Mouse (Mus musculus): ENCODE measurements around the gene Slc17a1.

Gene Slc17a1

DNA sequence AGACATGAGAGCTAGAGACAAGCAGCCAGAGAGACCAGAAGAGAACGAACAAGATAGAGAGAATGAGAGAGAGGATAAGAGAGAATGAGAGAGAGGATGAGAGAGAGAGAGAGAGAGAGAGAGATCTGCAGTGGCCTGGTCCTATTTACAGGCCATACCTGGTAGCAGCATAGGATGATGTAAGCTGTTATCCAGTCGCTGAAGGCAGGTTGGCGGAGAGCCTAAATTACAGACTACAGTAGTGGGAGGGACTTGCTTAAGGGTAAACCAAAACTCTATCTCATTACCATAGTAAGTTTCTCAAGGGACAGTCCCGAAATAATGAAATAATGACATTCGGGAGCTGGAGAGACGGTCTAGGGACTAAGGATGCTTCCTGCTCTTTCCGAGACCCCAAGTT, at the start of gene Slc17a1:
Gene Slc17a1 (plus strand): TSS at position 346 of the 400 bp plus-strand sequence.
- no peak for DNase-seq

DNA sequence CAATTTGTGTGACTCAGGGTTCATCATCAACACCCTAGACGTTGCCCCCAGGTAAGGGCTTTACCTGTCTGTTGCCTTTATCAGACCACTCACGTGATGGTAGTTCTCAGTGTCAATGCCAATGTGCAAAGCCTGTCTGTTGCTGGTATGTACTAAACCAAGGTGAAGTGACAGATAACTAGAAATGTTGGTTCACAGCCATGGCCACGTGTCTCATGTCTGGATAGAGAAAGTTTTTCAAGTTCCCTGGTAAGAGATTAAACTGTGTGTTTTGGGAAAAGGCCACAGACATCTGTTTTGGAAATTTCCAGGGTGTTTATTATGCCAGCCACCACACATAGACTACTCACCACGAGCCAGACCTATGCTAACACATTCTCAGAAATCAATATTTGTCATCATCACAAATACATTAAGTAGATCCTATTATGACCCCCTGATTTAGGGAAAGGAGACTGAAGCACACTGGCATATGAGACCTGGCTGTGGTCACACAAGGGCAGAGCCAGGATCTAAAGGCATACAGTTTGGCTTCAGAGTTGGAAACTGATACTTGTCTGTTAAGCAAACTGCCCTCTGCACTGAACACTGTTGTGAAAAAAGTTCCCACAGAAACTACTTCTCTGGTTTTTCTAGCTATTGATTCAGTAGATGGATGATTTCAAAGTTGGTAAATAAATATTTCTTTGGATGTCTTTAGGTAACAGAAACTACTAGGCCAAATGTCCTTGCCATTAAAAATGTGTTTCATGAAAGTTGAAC, 47.2 kb upstream of the Slc17a1 start:
- no peak for DNase-seq

DNA sequence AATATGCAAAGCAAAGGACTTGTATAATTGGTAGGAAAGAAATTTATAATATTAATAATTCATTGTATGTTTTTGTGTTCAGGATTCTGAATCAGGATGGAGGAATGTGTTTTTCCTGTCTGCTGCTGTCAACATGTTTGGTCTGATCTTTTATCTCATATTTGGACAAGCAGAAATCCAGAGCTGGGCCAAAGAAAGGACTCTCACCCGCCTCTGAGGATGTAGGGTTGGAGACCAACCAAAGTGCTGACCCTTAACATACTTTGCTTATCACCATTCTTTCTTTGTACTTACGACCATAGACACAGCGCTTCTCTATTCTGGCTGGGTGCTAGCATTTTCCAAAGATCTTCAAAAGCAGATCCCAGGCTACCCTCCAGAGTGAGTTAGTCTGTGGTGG, 45.3 kb upstream of the Slc17a1 start:
- DNase-seq, result no peak

DNA sequence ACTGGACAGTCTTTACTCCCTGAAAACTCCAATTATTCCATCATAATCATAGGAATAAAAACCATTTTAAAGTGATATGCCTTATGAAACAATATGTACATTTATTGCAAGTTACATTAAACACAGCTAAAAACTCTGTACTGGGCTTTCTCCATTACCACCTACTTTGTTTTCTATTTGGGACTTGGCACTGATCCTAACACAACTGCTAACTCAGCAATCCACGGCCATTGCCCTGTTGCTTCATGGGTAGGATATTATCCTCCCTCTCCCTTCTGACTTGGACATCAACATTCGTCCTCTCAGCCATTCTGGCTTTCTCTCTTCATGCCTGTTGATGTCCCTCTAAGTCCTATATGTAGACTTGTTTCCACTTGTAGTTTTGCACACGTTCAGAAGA, 40.9 kb upstream of the Slc17a1 start:
- no peak for DNase-seq

DNA sequence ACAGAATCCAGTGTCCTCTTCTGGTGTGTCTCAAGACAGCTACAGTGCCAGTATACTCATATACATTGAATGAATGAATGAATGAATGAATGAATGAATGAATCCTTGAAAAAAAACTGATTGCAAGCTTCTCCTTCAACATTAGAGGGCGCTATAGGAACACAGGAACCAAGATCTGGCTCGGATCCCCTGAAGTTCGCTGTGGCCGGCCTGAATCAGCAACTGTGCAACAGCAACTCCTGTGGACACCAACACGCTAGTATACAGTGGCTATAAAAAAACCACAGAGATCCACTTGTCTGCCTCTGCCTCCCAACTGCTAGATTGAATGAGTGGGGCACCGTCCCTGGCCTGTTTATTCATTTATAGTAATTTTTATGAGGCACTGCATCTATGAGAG, 34.5 kb upstream of the Slc17a1 start:
- no peak for DNase-seq

DNA sequence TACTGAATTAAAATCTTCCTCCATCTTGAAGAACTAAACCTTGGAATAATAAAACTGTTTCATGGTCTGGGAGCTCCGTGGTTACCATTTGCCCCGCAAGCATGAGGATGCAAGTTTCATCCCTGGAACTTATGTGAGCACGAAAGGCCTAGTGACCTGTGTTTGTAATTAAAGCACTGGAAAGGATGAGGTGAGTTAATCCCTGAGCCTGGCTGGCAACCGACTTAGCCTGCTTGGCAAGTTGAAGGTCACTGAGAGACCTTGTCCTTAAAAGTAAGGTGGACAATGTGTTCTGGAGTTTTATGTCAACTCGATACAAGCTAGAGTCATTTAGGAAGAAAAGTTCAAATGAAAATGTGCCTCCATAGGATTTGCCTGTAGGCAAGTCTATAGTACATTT, 32.7 kb upstream of the Slc17a1 start:
- DNase-seq, result no peak

DNA sequence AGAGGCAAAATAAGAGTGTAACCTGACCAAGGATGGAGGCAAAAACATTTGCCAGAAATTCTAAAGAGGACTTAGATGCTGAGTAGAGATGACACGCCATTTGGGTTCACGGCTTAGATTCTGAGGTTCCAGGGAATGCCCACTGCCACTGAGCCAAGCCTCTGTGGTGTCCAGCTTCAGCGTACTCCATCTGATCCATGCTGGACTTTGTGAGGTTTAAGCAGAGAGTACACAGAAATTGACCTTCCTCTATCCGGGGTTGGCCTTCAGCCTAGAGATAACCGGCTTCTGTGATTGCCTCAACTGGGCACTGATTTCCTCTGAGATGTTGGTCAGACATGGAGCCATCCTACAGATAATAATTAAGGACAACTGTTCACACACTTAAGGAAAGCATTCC, 30.9 kb upstream of the Slc17a1 start:
- no peak for DNase-seq

DNA sequence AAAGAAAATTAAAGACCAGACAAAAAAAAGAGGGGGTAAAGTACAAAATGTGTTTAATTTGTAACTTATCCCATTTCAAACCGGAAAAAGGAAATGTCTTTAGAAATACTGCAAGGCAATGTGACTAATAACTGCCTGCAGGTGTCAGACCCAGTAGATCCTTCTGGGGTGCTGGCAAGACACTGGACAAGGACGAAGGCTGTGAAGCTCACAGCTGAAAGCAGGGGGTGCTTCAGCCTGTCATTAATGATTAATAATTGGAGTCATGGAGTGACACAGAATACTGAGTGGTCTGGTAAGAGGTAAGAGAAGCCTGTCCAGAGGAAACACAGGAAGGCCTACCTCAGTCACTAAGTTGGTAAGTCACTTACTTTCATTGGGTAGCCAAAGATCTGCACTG, 28.2 kb upstream of the Slc17a1 start, which contains the start of gene Slc17a3:
Gene Slc17a3 (plus strand): TSS at position 127 of the 400 bp plus-strand sequence.
- DNase-seq, result no peak

DNA sequence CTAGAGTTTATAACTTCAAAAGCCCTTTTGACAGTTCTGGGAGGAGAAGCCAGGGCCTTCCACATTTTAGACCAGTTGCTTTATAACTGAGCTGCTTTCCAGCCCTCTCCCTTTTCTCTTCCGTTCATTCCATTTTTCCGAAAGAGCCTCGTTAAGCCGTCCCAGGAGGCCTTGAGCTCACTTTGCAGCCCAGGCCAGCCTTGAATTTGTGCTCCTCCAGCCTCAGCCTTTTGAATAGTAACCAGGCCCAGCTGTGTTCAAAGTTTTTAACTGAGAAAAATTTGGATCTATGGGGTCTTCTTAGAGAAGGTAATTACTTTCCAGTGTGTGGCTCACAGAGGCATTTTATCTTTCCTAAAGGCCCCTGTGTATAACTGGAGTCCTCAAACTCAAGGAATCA, 21.7 kb upstream of the Slc17a1 start:
- no peak for DNase-seq

DNA sequence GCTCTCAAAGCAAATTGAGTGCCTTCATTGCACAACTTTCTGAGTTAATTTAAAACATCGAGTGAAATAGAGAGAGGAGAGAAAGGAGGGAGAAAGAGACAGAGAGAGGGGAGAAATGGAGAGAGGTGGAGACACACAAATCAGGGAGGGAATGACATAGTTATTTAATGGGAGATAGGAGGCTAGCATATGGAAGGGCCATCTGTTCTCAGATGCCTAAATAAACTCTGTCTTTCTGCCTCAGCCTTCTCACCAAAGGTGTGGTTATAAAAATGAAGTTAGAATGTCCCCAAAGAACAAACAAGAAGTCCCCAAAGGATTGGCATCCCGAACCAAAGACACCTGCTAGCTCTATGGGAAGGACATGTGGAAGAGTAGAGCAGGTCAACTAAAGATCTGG, 18.3 kb upstream of the Slc17a1 start:
- no peak for DNase-seq

DNA sequence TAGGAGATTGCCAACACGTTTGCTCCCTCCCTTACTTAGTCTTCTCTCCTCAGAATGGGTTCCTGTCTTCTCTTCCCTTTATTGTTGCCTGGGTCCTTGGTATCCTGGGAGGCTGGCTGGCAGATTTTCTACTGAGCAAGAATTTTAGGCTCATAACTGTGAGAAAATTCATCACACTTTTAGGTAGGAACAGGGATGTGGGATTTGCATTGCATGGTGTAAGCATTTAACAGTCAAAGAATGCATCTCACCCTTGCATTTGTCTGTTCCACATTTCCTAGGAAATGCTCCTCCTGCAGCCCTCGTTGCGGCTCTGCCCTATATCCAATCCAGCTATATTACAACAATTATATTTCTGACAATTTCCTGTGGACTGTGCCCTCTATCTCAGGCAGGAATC, 11.1 kb upstream of the Slc17a1 start:
- no peak for DNase-seq

DNA sequence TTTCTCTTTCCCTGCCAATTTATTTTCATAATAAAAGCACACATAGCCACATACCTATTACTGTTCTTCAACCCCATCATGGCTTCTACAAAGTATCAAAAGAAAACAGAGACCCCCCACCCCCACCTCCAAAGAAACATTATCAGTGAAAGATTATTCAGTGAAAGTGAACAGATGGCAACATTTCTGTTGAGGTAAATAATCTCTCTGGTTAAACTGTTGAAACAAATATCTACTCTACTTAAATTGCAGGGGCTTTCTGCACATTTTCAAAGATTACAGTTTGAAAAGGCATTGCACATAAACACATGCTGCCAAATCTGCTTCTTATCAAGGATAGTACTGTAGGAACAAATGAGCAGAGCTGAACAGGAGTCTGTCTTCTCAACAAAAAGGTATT, 5.7 kb upstream of the Slc17a1 start:
- DNase-seq, result no peak

DNA sequence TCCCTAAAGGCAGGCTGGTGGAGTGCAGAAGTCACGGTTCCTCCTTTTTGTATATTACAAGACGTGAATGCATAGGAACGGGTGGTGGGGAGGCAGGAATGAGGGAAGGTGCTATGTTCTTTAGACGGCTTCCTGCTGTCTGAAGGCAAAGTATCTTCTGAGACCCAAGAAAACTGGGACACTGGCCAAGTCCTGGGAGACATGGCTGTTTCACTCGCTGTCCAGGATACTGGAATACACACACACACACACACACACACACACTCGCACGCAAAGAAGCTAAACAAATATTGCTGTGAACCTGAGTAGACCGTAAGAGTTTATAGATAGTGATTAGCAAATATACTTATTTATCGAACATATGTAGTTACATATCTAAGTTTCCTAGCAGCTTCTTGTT, 2.8 kb upstream of the Slc17a1 start:
- no peak for DNase-seq

DNA sequence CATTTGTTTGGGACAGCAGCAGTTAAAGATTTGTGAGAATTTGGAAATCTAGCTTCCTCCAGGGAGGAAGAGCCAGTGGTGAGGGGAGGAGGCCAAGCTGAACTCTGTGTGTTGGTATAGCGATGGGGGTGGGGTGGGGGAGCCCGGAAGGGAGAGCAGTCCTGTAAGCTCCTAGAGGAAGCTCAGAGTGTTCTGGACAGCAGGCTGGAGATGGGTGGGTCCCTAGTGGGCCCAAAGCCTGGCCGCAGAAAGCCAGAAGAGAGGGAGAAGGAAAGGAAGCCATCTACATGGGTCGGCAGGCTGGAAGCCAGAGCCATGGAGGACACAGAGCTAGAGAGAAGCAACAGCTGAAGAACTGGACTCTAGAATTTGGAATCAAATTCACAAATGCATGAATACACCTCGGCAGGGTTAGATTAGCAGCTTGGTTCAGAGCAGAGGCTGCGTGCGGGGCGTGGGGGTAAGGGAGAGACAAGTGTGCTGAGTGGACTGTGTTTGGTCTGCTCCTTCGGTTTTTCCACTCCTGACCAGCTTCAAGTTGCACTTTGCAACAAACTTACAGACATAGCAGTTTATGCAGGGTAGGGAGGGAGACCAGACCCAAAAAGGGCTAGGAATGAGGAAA, 1.4 kb upstream of the Slc17a1 start:
- no peak for DNase-seq

DNA sequence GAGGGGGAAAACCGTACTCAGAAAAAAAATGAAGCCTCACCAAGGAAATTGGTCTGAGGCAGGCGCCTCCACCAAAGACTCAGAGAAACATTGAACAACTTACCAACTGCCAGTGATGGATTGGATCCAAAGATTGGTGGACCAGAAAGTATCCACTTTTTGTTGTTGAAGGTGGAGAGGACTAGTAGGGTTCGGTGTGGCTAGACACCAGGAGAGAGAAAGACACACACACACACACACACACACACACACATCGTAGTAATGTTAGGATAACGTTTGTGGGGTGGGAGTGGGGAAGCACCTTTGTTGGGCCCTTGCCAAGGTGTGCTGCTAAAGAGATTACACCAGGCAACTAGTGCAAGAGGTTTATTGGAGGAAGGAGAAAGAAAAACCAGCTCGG, 550 bp upstream of the Slc17a1 start:
- DNase-seq, result no peak

DNA sequence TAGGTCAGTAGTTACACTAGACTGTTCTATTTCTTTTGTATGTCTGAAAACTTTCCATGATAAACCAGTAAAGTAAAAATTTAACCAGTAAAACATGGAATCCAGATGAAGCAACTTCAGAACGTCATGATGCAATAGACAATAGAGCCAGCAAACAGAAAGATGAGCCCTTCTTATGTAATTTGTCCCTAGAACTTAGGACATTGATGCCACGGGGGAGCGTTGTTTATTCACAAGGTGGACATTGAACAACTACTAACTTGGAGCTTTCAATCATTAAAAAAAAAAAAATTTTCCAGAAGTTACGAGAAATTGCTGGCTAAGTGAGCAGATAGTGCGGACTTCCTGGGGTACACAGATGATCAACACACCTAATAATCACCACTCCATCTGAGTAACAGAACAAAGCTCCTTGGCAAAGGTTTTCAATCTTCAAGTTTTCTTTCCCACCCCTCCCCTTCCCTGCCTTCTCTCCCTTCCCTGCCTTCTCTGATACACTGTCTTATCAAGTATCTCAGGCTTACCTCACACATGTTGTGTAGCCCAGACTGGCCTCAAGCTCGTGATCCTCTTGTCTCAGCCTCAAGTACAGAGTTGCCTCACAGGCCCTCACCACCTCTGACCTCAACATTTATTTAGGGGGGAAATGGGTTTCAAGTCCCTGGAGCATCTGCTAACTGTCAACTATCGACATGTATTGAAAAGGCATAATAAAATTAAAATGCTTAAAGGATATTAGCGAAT, 1.4 kb downstream of the Slc17a1 start:
- DNase-seq, result no peak

DNA sequence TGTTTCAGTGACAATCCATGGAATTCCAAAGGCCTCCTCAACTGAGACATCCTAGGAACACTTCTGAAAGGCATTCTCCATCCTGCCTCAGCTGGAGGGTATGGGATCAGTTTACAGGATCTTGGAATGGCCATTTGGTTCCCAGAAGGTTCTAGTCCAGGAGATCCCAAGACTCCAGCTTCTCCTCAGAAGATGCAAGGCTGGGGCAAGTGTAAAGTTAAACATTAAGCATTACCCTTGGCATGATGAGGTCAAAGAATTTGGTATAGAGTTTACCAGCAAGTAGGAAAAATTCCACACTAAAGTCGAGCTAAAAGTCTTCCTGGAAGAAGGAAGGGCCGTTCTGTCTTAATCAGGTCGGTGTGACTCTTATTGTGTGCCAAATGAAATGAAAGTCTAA, 2.4 kb downstream of the Slc17a1 start:
- no peak for DNase-seq

DNA sequence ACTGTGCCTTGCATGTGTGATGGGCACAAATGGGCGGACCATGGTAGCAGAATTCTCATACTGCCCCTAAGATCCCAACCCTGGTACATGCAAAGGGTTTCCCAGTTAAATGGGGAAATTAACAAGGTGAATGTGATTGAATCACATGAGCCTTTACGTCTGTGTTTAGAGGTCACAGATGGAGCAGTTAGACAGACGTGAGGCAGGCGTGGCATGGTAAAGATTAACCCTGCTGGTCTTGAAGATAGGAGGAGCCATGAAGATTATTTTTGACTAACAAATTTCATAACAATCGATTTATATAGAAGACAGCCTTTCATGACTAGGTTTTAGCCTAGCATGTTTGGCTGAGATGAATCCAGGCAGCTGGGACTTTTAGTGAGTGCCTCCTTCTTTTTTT, 5.6 kb downstream of the Slc17a1 start:
- no peak for DNase-seq

DNA sequence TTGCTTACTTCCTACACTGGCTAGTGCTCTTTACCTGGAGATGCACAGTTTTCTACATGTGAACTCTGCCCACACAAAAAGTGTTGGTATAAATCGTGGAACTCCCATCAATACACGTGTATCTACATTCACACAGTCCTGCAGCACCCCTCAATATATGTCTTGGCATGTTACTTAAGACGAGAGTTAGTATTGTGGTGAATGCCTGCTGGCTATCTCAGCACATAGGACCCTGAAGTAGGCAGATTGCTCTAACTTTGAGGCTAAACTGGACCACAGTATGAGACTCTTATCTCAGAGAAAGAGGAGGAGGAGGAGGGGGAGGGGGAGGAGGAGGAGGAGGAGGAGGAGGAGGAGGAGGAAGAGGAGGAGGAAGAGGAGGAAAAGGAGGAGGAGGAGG, 11.6 kb downstream of the Slc17a1 start:
- no peak for DNase-seq

DNA sequence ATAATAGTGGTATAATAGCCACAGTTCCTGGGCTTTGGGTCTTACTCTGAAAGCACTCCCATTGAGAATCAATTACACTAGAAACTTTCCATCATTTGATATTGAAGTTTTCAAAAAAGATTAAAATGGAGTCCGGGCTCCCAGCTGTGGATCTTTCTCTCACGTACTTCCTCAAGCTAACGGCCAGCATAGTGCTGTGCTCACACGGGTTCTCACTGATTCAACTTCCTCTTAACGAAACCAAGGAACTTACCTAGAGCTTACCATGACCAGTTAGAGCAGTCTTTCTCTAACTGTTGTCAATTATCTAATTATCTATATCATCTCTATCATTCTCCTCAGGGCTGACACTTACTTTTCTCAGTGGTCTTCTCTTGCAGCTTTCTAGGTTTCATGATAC, 12.1 kb downstream of the Slc17a1 start:
- no peak for DNase-seq

DNA sequence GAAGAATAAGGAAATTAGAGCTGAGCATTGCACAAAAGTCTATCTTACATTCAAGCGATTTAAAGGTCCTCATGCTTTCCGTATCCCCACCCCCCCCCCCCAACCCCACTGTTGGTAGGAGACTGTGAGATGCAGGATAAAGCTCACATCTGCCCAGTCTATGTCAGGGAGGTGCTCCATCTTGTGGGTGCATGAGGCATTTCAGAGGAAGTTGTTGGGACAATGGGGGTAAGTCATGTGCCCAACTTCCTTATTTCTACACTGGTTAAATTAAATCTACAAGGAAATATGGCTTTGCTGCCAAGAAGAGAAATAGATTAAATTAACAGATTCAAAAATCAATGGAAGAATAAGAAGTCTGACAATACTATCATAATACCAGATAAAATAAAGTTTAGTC, 18.0 kb downstream of the Slc17a1 start:
- DNase-seq, result no peak

DNA sequence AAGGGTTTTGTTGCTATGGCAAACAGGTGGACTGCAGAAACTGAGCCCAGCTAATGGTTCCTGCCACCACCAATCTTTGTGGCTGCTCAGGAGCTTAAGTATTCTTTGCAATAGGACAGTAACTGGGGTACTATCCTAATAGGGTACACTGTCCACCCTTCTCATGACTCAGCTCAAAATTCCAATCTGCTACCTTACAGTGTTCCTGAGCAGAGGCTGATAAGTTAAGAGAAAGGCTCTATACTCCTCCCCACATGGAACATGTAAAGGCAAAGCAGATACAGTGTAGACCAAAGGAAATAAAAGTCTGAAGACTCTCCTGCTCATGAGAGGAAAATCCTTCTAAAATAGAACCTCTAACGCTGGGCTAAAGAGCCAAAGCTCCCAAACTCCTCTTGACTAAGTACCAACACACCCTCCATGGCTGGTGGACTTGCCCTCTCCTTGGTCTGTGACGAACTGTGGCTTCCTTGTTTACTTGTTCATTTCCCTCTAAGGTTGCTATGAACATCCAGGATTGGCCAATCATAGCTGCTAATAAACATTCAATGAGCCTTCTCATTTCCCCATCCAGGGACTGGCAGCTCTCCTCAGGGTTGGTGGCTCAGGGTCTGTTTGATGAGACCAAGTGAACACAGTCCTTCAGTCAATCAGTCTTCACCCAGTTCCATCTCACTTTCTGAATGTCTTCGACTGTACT, 19.6 kb downstream of the Slc17a1 start:
- no peak for DNase-seq

DNA sequence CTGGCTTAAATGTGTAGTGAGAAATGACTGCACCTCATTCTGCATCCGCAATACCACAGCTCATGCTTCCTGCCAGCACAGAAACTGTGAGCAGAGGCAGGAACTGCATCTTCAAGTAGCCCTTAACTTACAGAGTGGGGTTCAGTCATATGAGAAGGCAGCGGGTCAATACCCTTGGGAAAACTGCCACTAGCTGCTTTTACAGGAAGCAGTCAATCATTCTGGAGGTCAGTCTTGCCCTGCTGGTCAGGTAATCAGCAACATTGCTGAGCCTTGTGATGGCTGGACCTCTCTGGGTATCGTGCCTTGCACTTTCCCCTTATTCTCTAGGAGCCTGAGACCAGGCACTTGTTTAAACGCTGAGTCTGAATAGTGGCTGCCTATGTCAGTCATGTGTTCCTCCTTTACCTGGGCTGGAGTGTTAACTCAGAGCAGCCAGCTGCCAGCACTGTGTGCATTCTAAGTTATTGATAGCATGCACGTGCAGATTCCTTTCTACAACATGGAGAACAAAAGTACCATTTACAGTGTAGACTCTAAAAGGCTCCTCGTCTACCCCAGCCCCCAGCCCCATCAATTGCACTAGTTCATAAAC, 21.6 kb downstream of the Slc17a1 start:
- no peak for DNase-seq
